Mouse (Mus musculus) kidney, embryonic 14.5 days (tissue): ENCODE results near the gene Tiam2. TPM values are rescaled to one million over a fixed set of nuclear protein-coding genes. Genes with fewer than 3 reads are reported as not detected.
"Not testable (repeated sequence)": the region's sequence is repeated elsewhere in the genome, so short reads cannot be mapped to it uniquely, and the experiment has no call there.

ENCODE experiments used
- ATAC-seq: fragments of 200-750 bp; cut with Nextera tagmentation; 2 replicates; pipeline ENCODE4 v1.8.0; 2017; ENCODE audit warnings: moderate number of reproducible peaks, mild to moderate bottlenecking, moderate TSS enrichment, moderate library complexity; ENCODE audit not compliant: low FRiP score, low TSS enrichment
- H3K27ac ChIP-seq: fragments of 300-500 bp; sonication (generic); 2 replicates; pipeline ENCODE4 v1.5.1; 2014; ENCODE audit warnings: low read depth, mild to moderate bottlenecking, low read length, moderate library complexity, mixed read lengths
- H3K27me3 ChIP-seq: fragments of 300-500 bp; sonication (generic); 2 replicates; pipeline ENCODE4 v1.6.1; 2014; ENCODE audit warnings: mild to moderate bottlenecking, low read length; ENCODE audit not compliant: control insufficient read depth, insufficient read depth
- H3K36me3 ChIP-seq: fragments of 300-500 bp; sonication (generic); 2 replicates; pipeline ENCODE4 v1.6.1; 2014; ENCODE audit warnings: low read length, mixed read lengths; ENCODE audit not compliant: control insufficient read depth, insufficient read depth
- H3K4me1 ChIP-seq: fragments of 300-500 bp; sonication (generic); 2 replicates; pipeline ENCODE4 v1.6.1; 2014; ENCODE audit warnings: low read length, mixed read lengths; ENCODE audit not compliant: control insufficient read depth, insufficient read depth
- H3K4me2 ChIP-seq: fragments of 300-500 bp; sonication (generic); replicated peaks from 2 replicates; pipeline ENCODE4 v1.6.1; 2014; ENCODE audit warnings: low read depth, mild to moderate bottlenecking, low read length
- H3K4me3 ChIP-seq: fragments of 300-500 bp; sonication (generic); 2 replicates; pipeline ENCODE4 v1.5.1; 2014; ENCODE audit warnings: mild to moderate bottlenecking, low read length
- H3K9ac ChIP-seq: fragments of 300-500 bp; sonication (generic); 2 replicates; pipeline ENCODE4 v1.6.1; 2014; ENCODE audit warnings: low read depth, mild to moderate bottlenecking, low read length, moderate library complexity
- H3K9me3 ChIP-seq: fragments of 300-500 bp; sonication (generic); 2 replicates; pipeline ENCODE4 v1.6.1; 2016; ENCODE audit warnings: low read length; ENCODE audit not compliant: control insufficient read depth
- WGBS: fragments of 180-500 bp; shearing (Covaris S2); extraction: QIAGEN DNeasy Blood & Tissue Kit; methylation state at CpG from one replicate; pipeline ENCODE4 v1.1.7; 2014; 5-methylcytosine and 5-hydroxymethylcytosine counted together
- polyA plus RNA-seq: library from polyadenylated mRNA; unstranded; fragments of >200 nt; fragmentation: Nextera tagmentation; extraction: Ambion mirVana; gene quantifications from 2 replicates; pipeline ENCODE4 v1.2.1, GENCODE M21; 2014

The Tiam2 gene
- polyA plus RNA-seq, 1 experiment from 2014 or later, result 4.5 TPM

DNA sequence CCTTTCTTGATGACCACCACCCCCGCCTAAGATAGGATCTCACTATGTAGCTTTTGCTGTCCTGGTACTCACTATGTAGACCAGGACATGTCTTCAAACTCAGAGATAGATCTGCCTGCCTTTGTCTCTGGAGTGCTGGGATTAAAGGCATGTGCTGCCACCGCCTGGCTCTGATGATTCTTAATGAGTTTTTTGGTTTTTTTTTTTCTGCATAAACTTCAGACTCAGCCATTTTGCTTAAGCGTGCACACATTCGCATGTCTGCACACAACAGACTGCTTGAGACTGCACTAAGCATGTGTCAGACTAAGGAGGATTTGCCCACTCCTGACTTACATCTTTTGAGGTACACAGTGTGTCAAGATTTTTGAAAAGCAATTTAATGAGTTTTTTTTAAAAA, 24.0 kb downstream of the Tiam2 start:
- no peak overlapping the region for H3K4me2 ChIP-seq

GRCm38 (mm10) chr17:3351668-3352067, 25.3 kb downstream of the Tiam2 start:
- no peak overlapping the region for H3K4me3 ChIP-seq
- no peaks in the 10 kb centered on the region for H3K9me3 ChIP-seq
- no peaks in the 10 kb centered on the region for H3K4me1 ChIP-seq
- ATAC-seq, result no peak
- H3K27ac ChIP-seq, result no peak overlapping the region
- H3K4me2 ChIP-seq, result no peak overlapping the region
- H3K27me3 ChIP-seq, result no peaks in the 10 kb centered on the region
- WGBS, result 70% methylated on average over 4 of the region's 4 CpGs
- no peaks in the 10 kb centered on the region for H3K36me3 ChIP-seq
- no peak overlapping the region for H3K9ac ChIP-seq

More for the DNA sequence above, 24.0 kb downstream of the Tiam2 start:
- Histone ChIP-seq H3K27me3 (no peaks in the 10 kb centered on the region), H3K9me3 (no peaks in the 10 kb centered on the region), H3K9ac (no peak overlapping the region), H3K27ac (no peak overlapping the region), H3K4me3 (no peak overlapping the region), H3K4me1 (no peaks in the 10 kb centered on the region), H3K36me3 (no peaks in the 10 kb centered on the region)
- ATAC-seq, result no peak
- 89% methylated on average over 4 of the region's 4 CpGs for WGBS

- 97% methylated on average over 7 of the region's 10 CpGs for WGBS
- H3K27ac ChIP-seq, H3K9me3 ChIP-seq, H3K36me3 ChIP-seq, H3K4me2 ChIP-seq, H3K4me3 ChIP-seq, H3K9ac ChIP-seq, H3K27me3 ChIP-seq, H3K4me1 ChIP-seq, ATAC-seq: not testable (repeated sequence)
Observed at GRCm38 (mm10) chr17:3353141-3353540, 26.8 kb downstream of the Tiam2 start.

DNA sequence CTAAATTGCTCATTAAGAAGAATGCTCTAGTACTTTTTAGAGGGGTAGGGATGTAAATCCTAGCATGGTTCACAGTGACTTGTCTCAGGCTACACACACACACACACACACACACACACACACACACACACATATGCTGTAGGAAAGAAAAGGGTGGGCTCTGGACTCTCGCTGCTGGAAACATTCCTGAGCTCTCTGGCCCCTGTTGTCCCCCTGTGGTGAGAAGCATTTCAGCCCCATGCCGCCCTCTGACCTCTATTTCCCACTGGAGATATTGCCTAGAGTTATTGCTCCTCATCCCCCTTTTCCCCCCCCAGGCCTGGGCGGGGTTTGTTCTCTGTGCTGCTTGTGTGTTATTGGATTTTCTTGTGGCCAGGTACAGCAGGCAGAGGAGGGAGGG, 28.5 kb downstream of the Tiam2 start:
- 53% methylated on average over 3 of the region's 3 CpGs for WGBS
- no peak for ATAC-seq

DNA sequence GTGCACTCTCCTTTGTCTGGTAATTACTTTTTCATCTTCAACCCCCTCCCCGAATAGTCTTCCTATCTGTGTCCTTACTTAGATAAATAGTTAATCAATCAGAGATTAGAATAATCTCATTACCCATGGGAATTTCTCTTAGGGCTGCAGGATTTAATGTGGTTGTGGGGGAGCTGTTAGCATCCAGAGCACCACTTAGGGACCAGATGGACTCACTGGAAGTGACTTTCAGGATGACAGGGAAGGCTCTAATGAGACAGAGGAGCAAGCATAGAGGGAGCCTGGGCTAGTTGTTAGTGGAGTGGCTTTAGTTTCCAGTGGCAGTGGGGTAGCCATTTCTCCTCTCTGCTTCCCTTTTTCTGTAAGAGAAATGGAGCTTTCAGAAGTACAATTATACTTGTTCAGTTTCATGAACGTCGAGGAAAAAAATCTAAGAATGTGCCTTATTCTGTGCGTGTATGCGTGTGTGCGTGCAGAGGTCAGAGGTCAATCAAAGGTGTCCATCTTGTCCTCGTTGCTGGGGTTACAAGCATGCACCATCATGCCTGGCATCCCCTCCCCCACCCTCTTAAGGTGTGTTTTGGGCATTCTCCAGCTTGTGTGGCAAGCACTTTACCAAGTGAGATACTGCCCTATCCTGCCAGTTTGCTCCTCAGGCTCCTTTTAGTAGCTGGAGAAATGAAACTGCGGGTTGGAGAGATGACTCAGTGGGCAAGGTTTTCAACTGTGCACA, 30.4 kb downstream of the Tiam2 start:
- Histone ChIP-seq H3K4me1 (no peaks in the 10 kb centered on the region), H3K27me3 (no peaks in the 10 kb centered on the region), H3K4me3 (no peak overlapping the region), H3K36me3 (no peaks in the 10 kb centered on the region), H3K9ac (no peak overlapping the region), H3K27ac (no peak overlapping the region), H3K4me2 (no peak overlapping the region), H3K9me3 (no peaks in the 10 kb centered on the region)
- no peak for ATAC-seq
- 86% methylated on average over 8 of the region's 8 CpGs for WGBS

More for the DNA sequence above, 28.5 kb downstream of the Tiam2 start:
- Histone ChIP-seq H3K27me3 (no peaks in the 10 kb centered on the region), H3K4me2 (no peak overlapping the region), H3K9me3 (no peaks in the 10 kb centered on the region), H3K4me1 (no peaks in the 10 kb centered on the region), H3K9ac (no peak overlapping the region), H3K4me3 (no peak overlapping the region), H3K27ac (no peak overlapping the region), H3K36me3 (no peaks in the 10 kb centered on the region)

DNA sequence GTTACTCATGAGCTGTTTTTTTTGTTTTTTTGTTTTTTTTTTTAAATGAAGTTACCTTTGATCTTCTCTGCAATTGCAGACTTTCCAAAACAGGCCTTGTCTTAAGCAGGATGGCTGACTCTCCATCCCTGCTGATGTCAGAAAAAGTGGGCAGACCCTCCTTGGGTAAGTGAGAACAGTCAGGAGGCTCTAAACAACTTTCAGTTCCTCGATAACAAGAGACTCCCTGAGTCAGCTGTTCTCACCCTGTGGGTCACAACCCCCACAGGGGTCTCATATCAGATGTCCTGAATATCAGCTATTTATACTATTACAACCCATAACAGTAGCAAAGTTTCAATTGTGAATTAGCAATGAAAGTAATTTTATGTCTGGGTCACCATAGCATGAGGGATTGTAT, 33.9 kb downstream of the Tiam2 start:
- Histone ChIP-seq H3K9ac (no peak overlapping the region), H3K27me3 (no peaks in the 10 kb centered on the region), H3K4me2 (no peak overlapping the region), H3K36me3 (no peaks in the 10 kb centered on the region), H3K4me1 (no peaks in the 10 kb centered on the region), H3K4me3 (no peak overlapping the region), H3K9me3 (no peaks in the 10 kb centered on the region), H3K27ac (no peak overlapping the region)
- 24% methylated on average over 1 of the region's 1 CpGs for WGBS
- no peak for ATAC-seq

DNA sequence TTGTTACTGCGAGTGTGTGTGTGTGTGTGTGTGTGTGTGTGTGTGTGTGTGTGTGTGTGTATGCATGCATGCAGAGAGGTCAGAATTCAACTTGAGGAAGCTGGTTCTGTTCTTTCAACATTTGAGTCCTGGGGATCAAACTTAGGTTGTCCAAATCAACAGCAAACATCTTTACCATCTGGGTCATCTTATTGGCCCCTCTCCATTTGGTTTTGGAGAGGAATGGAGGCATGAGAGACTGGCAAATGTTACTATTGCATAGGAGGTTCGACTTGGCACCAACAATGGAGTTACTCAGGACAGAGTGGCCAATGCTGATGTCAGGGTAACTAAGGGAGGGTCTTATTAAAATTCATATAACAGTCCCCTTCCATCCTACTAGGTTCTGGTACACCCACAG, 35.4 kb downstream of the Tiam2 start:
- Histone ChIP-seq H3K9me3 (no peaks in the 10 kb centered on the region), H3K9ac (no peak overlapping the region), H3K4me1 (no peaks in the 10 kb centered on the region), H3K27me3 (no peaks in the 10 kb centered on the region), H3K36me3 (no peaks in the 10 kb centered on the region), H3K4me3 (no peak overlapping the region), H3K4me2 (no peak overlapping the region), H3K27ac (no peak overlapping the region)
- no peak for ATAC-seq
- 85% methylated on average over 2 of the region's 2 CpGs for WGBS

DNA sequence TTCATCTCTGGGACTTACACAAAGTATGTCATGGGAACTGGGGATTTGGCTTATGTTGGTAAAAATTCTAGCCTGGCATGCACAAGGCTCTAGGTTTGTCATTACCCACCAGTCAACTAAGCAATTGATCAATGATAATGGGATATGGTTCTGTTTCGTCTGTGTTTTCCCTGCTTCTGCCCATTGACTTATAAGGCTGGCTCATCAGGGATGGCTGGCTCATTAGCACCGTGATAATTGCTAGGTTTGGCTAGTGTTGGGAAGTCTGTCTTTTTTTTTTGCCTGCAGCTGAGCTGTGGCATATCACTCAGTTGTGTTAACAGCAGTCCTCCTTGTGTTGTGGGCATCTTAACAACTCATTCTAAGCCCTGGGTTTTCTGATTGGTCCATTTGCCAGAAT, 36.8 kb downstream of the Tiam2 start:
- Histone ChIP-seq H3K27me3 (no peaks in the 10 kb centered on the region), H3K27ac (no peak overlapping the region), H3K9ac (no peak overlapping the region), H3K9me3 (no peaks in the 10 kb centered on the region), H3K4me1 (no peaks in the 10 kb centered on the region), H3K4me3 (no peak overlapping the region), H3K36me3 (no peaks in the 10 kb centered on the region), H3K4me2 (no peak overlapping the region)
- 76% methylated on average over 2 of the region's 2 CpGs for WGBS
- no peak for ATAC-seq

- H3K4me1 ChIP-seq, result no peaks in the 10 kb centered on the region
Observed at GRCm38 (mm10) chr17:3366741-3367140, 40.4 kb downstream of the Tiam2 start.

More at GRCm38 (mm10) chr17:3366741-3367140, 40.4 kb downstream of the Tiam2 start:
- Histone ChIP-seq H3K36me3 (no peaks in the 10 kb centered on the region), H3K27me3 (no peaks in the 10 kb centered on the region), H3K27ac (no peak overlapping the region), H3K4me2 (no peak overlapping the region), H3K9ac (no peak overlapping the region), H3K4me3 (no peak overlapping the region), H3K9me3 (no peaks in the 10 kb centered on the region)
- no peak for ATAC-seq
- 97% methylated on average over 3 of the region's 3 CpGs for WGBS
